Mouse (Mus musculus): ENCODE results near the gene Prr22.
A peak's percentile ranks its signal among the peaks of the same experiment; 100 is the strongest.

Prr22 gene

GRCm38 (mm10) chr17:56759261-56759660, 10.8 kb upstream of the Prr22 start:
- DNase-seq (ENCODE audit: extremely low read depth, insufficient read length, low spot score): no peak

- no peak for DNase-seq (ENCODE audit: extremely low read depth, insufficient read length, low spot score)
These were observed 9.0 kb upstream of the Prr22 start for GRCm38 (mm10) chr17:56761077-56761476.

- peak; percentile 60 for DNase-seq (ENCODE audit: extremely low read depth, insufficient read length, low spot score)
These were observed 8.0 kb upstream of the Prr22 start for GRCm38 (mm10) chr17:56761991-56762410.

- no peak for DNase-seq (ENCODE audit: extremely low read depth, insufficient read length, low spot score)
These were observed 7.0 kb upstream of the Prr22 start for GRCm38 (mm10) chr17:56762769-56763731.

GRCm38 (mm10) chr17:56763741-56764250, 6.3 kb upstream of the Prr22 start:
- no peak for DNase-seq (ENCODE audit: extremely low read depth, insufficient read length, low spot score)

GRCm38 (mm10) chr17:56764474-56765354, 5.3 kb upstream of the Prr22 start, which contains the start of gene Dus3l:
Dus3l (plus strand) TSS chr17:56764757.
- peak; percentile 95 for DNase-seq (ENCODE audit: extremely low read depth, insufficient read length, low spot score)

- no peak for DNase-seq (ENCODE audit: extremely low read depth, insufficient read length, low spot score)
These were observed 4.6 kb upstream of the Prr22 start for GRCm38 (mm10) chr17:56765431-56765830.

GRCm38 (mm10) chr17:56766631-56767405, 3.2 kb upstream of the Prr22 start:
- DNase-seq (ENCODE audit: extremely low read depth, insufficient read length, low spot score): no peak

- DNase-seq (ENCODE audit: extremely low read depth, insufficient read length, low spot score): no peak
These were observed 2.4 kb upstream of the Prr22 start for GRCm38 (mm10) chr17:56767531-56768135.

GRCm38 (mm10) chr17:56768941-56769340, 1.1 kb upstream of the Prr22 start:
- DNase-seq (ENCODE audit: extremely low read depth, insufficient read length, low spot score): no peak

- DNase-seq (ENCODE audit: extremely low read depth, insufficient read length, low spot score): no peak
These were observed 7.5 kb downstream of the Prr22 start for GRCm38 (mm10) chr17:56777568-56777967.

GRCm38 (mm10) chr17:56778779-56779362, 8.8 kb downstream of the Prr22 start:
- no peak for DNase-seq (ENCODE audit: extremely low read depth, insufficient read length, low spot score)

- no peak for DNase-seq (ENCODE audit: extremely low read depth, insufficient read length, low spot score)
These were observed 10.4 kb downstream of the Prr22 start for GRCm38 (mm10) chr17:56780291-56780978.

GRCm38 (mm10) chr17:56788886-56789285, 18.8 kb downstream of the Prr22 start:
- DNase-seq (ENCODE audit: extremely low read depth, insufficient read length, low spot score): no peak

GRCm38 (mm10) chr17:56789286-56789685, 19.2 kb downstream of the Prr22 start:
- DNase-seq (ENCODE audit: extremely low read depth, insufficient read length, low spot score): no peak

- DNase-seq (ENCODE audit: extremely low read depth, insufficient read length, low spot score): no peak
These were observed 22.5 kb downstream of the Prr22 start for GRCm38 (mm10) chr17:56792588-56792987.

GRCm38 (mm10) chr17:56793614-56794319, 23.7 kb downstream of the Prr22 start:
- DNase-seq (ENCODE audit: extremely low read depth, insufficient read length, low spot score): no peak

- DNase-seq (ENCODE audit: extremely low read depth, insufficient read length, low spot score): no peak
These were observed 29.2 kb downstream of the Prr22 start for GRCm38 (mm10) chr17:56799276-56799675.
